Mouse (Mus musculus): ENCODE results near the gene Ldlr. TPM values are rescaled to one million over a fixed set of nuclear protein-coding genes. Genes with fewer than 3 reads are reported as not detected.
"Not testable (repeated sequence)": the region's sequence is repeated elsewhere in the genome, so short reads cannot be mapped to it uniquely, and the experiment has no call there.

Ldlr gene
- total RNA-seq (2017): 18.4 and 19.0 TPM in 2 replicates

GRCm38 (mm10) chr9:21723377-21724146, at the start of gene Ldlr:
Gene Ldlr (plus strand): TSS chr9:21723483.
- ATAC-seq (replicated peaks; ENCODE audit: low read depth, poor library complexity, severe bottlenecking): peak; percentile 74

DNA sequence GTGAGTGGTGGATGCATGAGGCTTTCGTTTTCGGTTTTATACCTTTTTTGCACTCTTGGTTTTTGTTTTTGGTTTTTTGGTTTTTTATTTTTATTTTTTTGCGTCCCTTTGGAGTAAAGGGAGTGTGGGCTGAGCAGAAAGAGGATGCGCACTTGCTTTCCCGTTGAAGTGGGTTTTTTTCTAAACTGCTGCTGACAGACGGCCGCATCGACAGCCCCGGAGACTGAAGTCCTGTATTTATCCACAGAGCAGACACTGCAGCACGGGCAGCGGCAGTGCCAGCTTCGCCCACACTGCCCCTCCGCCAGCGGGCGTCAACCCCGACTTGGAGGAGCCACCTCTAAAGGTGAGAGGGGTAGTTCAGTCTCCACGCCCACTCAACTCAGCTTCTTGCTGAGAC, 45.6 kb upstream of the Ldlr start:
- ATAC-seq (replicated peaks; ENCODE audit: low read depth, poor library complexity, severe bottlenecking): no peak

GRCm38 (mm10) chr9:21680448-21680847, 42.8 kb upstream of the Ldlr start:
- ATAC-seq (replicated peaks; ENCODE audit: low read depth, poor library complexity, severe bottlenecking): no peak

DNA sequence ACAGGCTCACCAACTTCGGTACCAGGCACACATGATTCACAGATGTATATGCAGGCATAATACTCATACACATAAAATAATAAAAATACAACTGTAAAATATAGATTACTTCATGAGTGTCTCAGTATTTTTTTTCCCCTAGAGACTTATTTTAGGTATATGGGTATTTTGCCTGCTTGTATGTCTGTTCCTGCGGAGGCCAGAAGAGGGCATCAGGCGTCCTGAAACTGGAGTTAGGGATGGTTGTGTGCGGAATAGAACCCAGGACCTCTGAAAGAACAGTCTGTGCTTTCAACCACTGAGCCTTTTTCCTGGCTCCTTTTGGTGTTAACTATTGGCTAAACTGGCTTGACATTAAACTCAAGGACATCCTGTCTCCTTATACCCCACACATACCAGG, 40.5 kb upstream of the Ldlr start:
- no peak for ATAC-seq (replicated peaks; ENCODE audit: low read depth, poor library complexity, severe bottlenecking)

- no peak for ATAC-seq (replicated peaks; ENCODE audit: low read depth, poor library complexity, severe bottlenecking)
Measured at GRCm38 (mm10) chr9:21683897-21684296, 39.4 kb upstream of the Ldlr start.

DNA sequence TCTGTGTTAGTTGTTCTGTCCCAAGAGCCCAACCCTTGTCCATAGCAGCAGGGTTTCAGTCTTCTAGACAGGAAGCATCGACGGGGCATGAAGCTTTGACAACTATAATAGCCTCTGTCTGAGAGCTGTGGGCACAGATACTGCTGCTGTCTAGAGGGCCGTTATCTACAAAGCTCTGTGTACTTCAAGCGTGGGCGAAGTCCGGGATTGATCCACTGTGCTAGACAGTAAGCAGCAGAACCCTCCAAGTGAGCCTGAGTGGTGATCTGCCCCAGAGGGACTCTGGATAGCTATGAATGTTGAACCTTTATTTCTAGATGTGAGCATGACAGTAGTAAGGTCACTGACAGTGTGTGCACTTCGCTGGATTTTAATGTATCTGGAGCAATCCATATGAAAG, 34.7 kb upstream of the Ldlr start:
- ATAC-seq (replicated peaks; ENCODE audit: low read depth, poor library complexity, severe bottlenecking): no peak

DNA sequence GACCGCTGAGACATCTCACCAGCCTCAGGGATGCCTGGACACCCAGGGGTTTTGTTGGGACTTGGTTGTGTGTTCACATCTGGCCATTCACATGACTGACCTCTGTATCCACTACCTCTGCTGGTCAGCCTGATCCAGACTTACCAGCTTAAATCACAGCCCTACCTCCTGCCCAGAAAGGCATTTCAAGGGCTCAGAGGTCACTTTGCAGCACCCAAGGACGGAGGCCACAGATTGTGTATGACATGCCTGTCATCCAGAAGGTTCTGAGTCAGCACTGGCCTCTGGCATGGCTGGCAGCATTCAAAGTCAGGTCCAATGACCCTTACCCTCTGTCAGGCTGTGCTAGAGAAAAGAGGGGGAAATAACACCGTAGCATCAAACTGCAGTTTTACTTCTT, 33.3 kb upstream of the Ldlr start:
- ATAC-seq (replicated peaks; ENCODE audit: low read depth, poor library complexity, severe bottlenecking): no peak

DNA sequence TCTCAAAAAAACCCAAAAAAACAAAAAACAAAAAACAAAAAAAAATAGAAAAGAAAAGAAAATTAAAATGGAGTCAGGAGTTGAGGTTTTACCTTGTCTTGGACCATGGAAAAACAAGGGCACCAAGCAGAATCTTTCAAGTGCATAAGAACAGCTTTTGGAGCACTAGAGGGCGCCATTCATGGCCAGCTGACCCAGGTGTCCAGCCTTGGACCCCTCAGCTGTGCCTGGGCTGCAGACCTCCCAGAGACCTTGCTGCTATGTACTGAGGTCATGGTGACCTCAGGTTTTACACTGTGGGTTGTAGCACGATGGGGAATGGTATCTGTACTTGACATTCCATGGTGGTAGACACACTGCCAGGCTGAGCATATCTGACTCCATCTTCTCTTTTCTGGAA, 31.4 kb upstream of the Ldlr start:
- ATAC-seq (replicated peaks; ENCODE audit: low read depth, poor library complexity, severe bottlenecking): 0 out of 2 replicates have a peak, but pooled peaks have one; percentile 54

DNA sequence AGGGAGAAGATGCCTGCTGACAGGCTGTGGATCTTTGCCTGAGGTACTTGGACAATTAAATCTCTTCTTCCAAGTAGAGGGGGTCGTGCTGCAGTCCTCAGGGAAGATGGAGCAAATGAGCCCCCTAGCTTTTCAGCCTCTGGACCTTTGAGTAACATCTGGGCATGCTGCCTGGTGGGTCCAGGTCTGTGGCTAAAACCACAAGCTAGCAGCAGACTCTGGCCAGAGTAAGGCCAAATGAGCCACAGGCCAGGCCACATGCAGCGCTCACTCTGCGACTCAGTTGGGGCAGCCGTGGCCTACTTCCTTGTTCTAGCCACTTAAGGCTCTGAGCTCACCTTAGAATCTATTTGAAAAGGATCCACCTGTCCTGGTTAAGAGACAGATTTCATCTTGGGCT, 30.8 kb upstream of the Ldlr start:
- ATAC-seq (replicated peaks; ENCODE audit: low read depth, poor library complexity, severe bottlenecking): no peak

- no peak for ATAC-seq (replicated peaks; ENCODE audit: low read depth, poor library complexity, severe bottlenecking)
Measured at GRCm38 (mm10) chr9:21694071-21694470, 29.2 kb upstream of the Ldlr start.

DNA sequence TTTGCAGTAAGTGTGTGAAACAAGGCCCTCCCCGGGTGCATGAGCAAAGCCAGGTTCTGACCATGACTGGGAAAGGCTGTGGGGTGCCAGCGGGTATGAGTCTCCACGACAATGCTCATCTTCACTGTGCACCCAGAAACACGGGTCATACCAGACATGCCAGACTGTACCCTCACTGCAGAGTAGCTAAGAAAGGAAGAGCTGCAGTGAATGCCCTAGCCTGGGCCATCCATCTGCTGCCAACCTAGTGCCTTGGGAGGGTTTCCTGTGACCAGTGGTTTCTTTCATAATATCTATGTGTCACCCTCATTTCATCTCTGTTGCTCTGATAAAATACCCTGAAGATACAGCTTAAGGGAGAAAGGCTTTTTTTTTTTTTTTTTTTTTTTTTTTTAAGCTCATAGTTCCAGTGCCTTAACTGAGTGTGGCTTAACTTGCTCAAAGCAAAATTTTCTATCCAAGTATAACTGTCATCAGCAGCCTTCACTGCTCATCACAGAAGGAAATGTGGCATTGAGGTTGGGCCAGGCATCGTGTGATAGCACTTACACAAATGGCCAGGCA, 28.0 kb upstream of the Ldlr start:
- no peak for ATAC-seq (replicated peaks; ENCODE audit: low read depth, poor library complexity, severe bottlenecking)

- ATAC-seq (replicated peaks; ENCODE audit: low read depth, poor library complexity, severe bottlenecking): no peak
Measured at GRCm38 (mm10) chr9:21697121-21697520, 26.2 kb upstream of the Ldlr start.

DNA sequence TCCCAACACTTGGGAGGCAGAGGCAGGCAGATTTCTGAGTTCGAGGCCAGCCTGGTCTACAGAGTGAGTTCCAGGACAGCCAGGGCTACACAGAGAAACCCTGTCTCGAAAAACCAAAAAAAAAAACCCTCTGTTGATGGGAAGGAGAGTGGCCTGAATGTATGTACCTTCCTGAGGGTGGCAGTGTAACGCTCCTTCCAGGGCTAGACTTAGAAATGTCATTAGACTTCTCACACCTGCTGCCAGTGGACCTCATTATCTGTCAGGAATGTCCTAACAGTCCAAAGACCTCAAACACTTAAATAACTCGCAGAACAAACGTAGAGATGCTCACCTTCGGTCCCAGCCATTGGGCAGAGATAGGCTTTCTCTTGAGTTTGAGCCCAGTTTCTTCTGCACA, 24.0 kb upstream of the Ldlr start:
- ATAC-seq (replicated peaks; ENCODE audit: low read depth, poor library complexity, severe bottlenecking): not testable (repeated sequence)

DNA sequence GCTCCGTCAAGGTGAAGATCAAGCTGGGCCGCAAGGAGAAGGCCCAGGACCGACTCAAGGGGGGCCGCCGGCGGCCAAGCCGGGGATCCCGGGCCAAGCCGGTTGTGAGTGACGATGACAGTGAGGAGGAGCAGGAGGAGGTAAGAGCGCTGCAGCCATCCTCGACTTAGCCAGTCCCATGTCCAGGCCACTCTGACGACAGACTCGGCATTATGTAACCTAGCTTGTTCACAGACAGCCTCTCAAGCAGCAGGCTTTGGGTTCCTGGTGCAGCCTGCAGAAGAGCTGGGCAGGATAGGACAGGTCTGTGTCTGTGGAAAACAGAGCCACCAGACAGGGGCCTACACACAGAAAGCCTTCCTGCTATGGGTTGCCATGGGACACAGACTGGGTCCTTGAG, 22.2 kb upstream of the Ldlr start:
- no peak for ATAC-seq (replicated peaks; ENCODE audit: low read depth, poor library complexity, severe bottlenecking)

DNA sequence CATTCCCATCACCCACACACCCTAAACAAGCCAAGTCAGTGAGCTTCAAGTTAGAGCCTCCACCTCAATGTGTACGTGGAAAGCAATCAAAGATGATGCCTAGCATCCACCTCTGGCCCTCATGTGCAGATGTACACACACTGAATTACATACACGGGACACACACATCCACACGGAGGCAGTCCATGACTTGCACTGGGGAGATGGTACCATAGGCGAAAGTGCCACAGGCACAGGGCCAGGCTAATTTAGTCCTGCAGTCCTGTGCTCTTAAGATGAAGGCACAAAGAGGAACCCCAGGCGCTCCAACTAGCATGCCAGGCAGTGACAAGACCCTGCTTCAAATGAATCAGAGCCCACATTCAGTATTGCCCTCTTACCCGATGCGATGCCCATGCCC, 19.8 kb upstream of the Ldlr start:
- no peak for ATAC-seq (replicated peaks; ENCODE audit: low read depth, poor library complexity, severe bottlenecking)

GRCm38 (mm10) chr9:21706085-21706484, 17.2 kb upstream of the Ldlr start:
- ATAC-seq (replicated peaks; ENCODE audit: low read depth, poor library complexity, severe bottlenecking): no peak

GRCm38 (mm10) chr9:21706586-21707265, 16.6 kb upstream of the Ldlr start:
- ATAC-seq (replicated peaks; ENCODE audit: low read depth, poor library complexity, severe bottlenecking): no peak

- ATAC-seq (replicated peaks; ENCODE audit: low read depth, poor library complexity, severe bottlenecking): no peak
Measured at GRCm38 (mm10) chr9:21709340-21709739, 13.9 kb upstream of the Ldlr start.

DNA sequence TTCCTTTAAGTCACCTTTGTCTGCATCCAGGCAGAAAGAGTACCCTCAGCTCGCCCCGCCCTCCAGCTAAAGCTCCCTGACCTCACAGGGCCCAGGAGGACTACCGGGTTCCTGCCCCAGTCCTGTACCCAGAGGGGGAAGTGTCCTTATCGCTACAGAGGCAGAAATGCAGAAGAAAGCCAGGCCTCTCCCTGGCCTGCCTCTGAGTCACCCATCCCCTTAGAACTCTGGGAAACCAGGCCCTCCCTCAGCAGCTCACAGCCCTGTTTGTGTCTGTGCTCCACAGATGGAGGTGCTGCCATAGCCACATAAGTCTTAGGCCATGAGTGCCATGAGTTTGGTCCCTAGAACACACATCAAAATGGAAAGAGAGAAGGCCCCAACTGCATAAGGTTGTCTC, 8.0 kb upstream of the Ldlr start:
- ATAC-seq (replicated peaks; ENCODE audit: low read depth, poor library complexity, severe bottlenecking): peak; percentile 100

DNA sequence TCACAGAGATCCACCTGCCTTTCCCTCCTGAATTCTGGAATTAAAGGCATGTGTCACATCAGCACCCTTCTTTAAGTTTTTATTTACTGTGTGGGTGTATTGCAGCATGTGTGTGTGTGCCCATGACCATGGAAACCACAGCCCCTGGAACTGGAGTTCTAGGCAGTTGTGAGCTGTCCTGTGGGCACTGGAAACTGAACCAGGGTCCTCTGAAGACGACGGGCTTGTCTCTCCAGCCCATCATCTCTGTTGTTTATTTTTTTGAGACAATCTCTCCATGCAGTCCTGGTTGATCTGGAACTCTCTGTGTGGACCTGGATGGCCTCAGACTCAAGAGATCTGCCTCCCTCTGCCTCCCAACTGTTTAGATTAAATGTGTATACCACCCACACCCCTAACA, 6.3 kb upstream of the Ldlr start:
- ATAC-seq (replicated peaks; ENCODE audit: low read depth, poor library complexity, severe bottlenecking): no peak

- ATAC-seq (replicated peaks; ENCODE audit: low read depth, poor library complexity, severe bottlenecking): no peak
Measured at GRCm38 (mm10) chr9:21721036-21721435, 2.2 kb upstream of the Ldlr start.

All from common myeloid progenitor, adult 5-6 weeks (primary cell).